Mouse (Mus musculus): ENCODE measurements around the gene Cyp21a1. TPM values are rescaled to one million over a fixed set of nuclear protein-coding genes. Genes with fewer than 3 reads are reported as not detected.

The Cyp21a1 gene
- polyA plus RNA-seq (2012; fragmentation: generic; extraction: Trizol) = under 1 TPM in 1 of 2 experiments, not detected in 1; 0.09 TPM

GRCm38 (mm10) chr17:34804301-34804700 is at the start of gene Cyp21a1:
TSS of gene Cyp21a1 (minus strand) at chr17:34804561.

GRCm38 (mm10) chr17:34849722-34850516 is 45.6 kb upstream of the Cyp21a1 start, which contains the start of the genes Skiv2l and Nelfe:
TSS of gene Skiv2l (minus strand) at chr17:34850210.
TSS of gene Nelfe (plus strand) at chr17:34850391.

GRCm38 (mm10) chr17:34836856-34837221 is 32.5 kb upstream of the Cyp21a1 start, which contains the start of the genes Stk19 and Dxo:
TSS of gene Stk19 (minus strand) at chr17:34836945.
TSS of gene Dxo (plus strand) at chr17:34837019.

Other genes with a start within 250 kb of the Cyp21a1 start
- 1 to 10 TPM in 1 of 2 experiments, under 1 TPM in 1; 0.15 to 2.8 TPM for gene Notch4, start 240.3 kb downstream of the Cyp21a1 start, polyA plus RNA-seq (2012; fragmentation: generic; extraction: Trizol)
- under 1 TPM; 0.88 to 0.96 TPM for gene Gpsm3, start 214.8 kb downstream of the Cyp21a1 start, polyA plus RNA-seq (2012; fragmentation: generic; extraction: Trizol)
- 10 to 100 TPM; 15.2 to 41.5 TPM for gene Pbx2, start 213.3 kb downstream of the Cyp21a1 start, polyA plus RNA-seq (2012; fragmentation: generic; extraction: Trizol)
- gene Ager, start 206.7 kb downstream of the Cyp21a1 start, polyA plus RNA-seq (2012; fragmentation: generic; extraction: Trizol) = 1 to 10 TPM in 1 of 2 experiments, under 1 TPM in 1; 0.06 to 1.8 TPM
- 10 to 100 TPM; 23.8 to 60.6 TPM for gene Rnf5, start 200.9 kb downstream of the Cyp21a1 start, polyA plus RNA-seq (2012; fragmentation: generic; extraction: Trizol)
- gene Agpat1, start 200.3 kb downstream of the Cyp21a1 start, polyA plus RNA-seq (2012; fragmentation: generic; extraction: Trizol) = 10 to 100 TPM; 76.3 to 93.6 TPM
- 1 to 10 TPM in 1 of 2 experiments, under 1 TPM in 1; 0.05 to 1.4 TPM for gene Egfl8, start 188.6 kb downstream of the Cyp21a1 start, polyA plus RNA-seq (2012; fragmentation: generic; extraction: Trizol)
- 10 to 100 TPM; 14.7 to 42.5 TPM for gene Ppt2, start 176.1 kb downstream of the Cyp21a1 start, polyA plus RNA-seq (2012; fragmentation: generic; extraction: Trizol)
- gene Prrt1, start 175.0 kb downstream of the Cyp21a1 start, polyA plus RNA-seq (2012; fragmentation: generic; extraction: Trizol) = under 1 TPM in 1 of 2 experiments, not detected in 1; 0.02 TPM
- gene Fkbpl, start 159.8 kb downstream of the Cyp21a1 start, polyA plus RNA-seq (2012; fragmentation: generic; extraction: Trizol) = 10 to 100 TPM; 12.6 to 21.7 TPM
- gene Atf6b, start 157.4 kb downstream of the Cyp21a1 start, polyA plus RNA-seq (2012; fragmentation: generic; extraction: Trizol) = 10 to 100 TPM; 35.2 to 76.3 TPM
- under 1 TPM; 0.04 to 0.46 TPM for gene Tnxb, start 134.0 kb downstream of the Cyp21a1 start, polyA plus RNA-seq (2012; fragmentation: generic; extraction: Trizol)
- 1 to 10 TPM in 1 of 2 experiments, under 1 TPM in 1; 0.07 to 1.3 TPM for gene C4b, start 60.7 kb downstream of the Cyp21a1 start, polyA plus RNA-seq (2012; fragmentation: generic; extraction: Trizol)
- 10 to 100 TPM; 38.4 to 44.5 TPM for gene Stk19, start 32.4 kb upstream of the Cyp21a1 start, polyA plus RNA-seq (2012; fragmentation: generic; extraction: Trizol)
- 10 to 100 TPM; 47.7 to 51.0 TPM for gene Dxo, start 32.5 kb upstream of the Cyp21a1 start, polyA plus RNA-seq (2012; fragmentation: generic; extraction: Trizol)
- gene Skiv2l, start 45.6 kb upstream of the Cyp21a1 start, polyA plus RNA-seq (2012; fragmentation: generic; extraction: Trizol) = 10 to 100 TPM; 19.7 to 48.2 TPM
- gene Nelfe, start 45.8 kb upstream of the Cyp21a1 start, polyA plus RNA-seq (2012; fragmentation: generic; extraction: Trizol) = 100 to 1,000 TPM in 1 of 2 experiments, 10 to 100 TPM in 1; 65.1 to 134 TPM
- gene Cfb, start 58.0 kb upstream of the Cyp21a1 start, polyA plus RNA-seq (2012; fragmentation: generic; extraction: Trizol) = 1 to 10 TPM in 1 of 2 experiments, under 1 TPM in 1; 0.09 to 1.2 TPM
- gene Zbtb12, start 74.9 kb upstream of the Cyp21a1 start, polyA plus RNA-seq (2012; fragmentation: generic; extraction: Trizol) = 10 to 100 TPM in 1 of 2 experiments, 1 to 10 TPM in 1; 7.9 to 21.3 TPM
- gene Gm20547, start 77.5 kb upstream of the Cyp21a1 start, polyA plus RNA-seq (2012; fragmentation: generic; extraction: Trizol) = not detected
- under 1 TPM; 0.44 to 0.51 TPM for gene C2, start 93.7 kb upstream of the Cyp21a1 start, polyA plus RNA-seq (2012; fragmentation: generic; extraction: Trizol)
- 100 to 1,000 TPM; 206 to 224 TPM for gene Ehmt2, start 93.9 kb upstream of the Cyp21a1 start, polyA plus RNA-seq (2012; fragmentation: generic; extraction: Trizol)
- not detected for gene Slc44a4, start 109.9 kb upstream of the Cyp21a1 start, polyA plus RNA-seq (2012; fragmentation: generic; extraction: Trizol)
- 10 to 100 TPM in 1 of 2 experiments, 1 to 10 TPM in 1; 6.2 to 20.0 TPM for gene Neu1, start 126.7 kb upstream of the Cyp21a1 start, polyA plus RNA-seq (2012; fragmentation: generic; extraction: Trizol)
- gene Hspa1b, start 154.7 kb upstream of the Cyp21a1 start, polyA plus RNA-seq (2012; fragmentation: generic; extraction: Trizol) = 10 to 100 TPM in 1 of 2 experiments, 1 to 10 TPM in 1; 5.1 to 34.0 TPM
- not detected for gene Gm20481, start 165.4 kb upstream of the Cyp21a1 start, polyA plus RNA-seq (2012; fragmentation: generic; extraction: Trizol)
- gene Hspa1a, start 167.6 kb upstream of the Cyp21a1 start, polyA plus RNA-seq (2012; fragmentation: generic; extraction: Trizol) = under 1 TPM; 0.08 to 0.32 TPM
- 1 to 10 TPM in 1 of 2 experiments, under 1 TPM in 1; 0.16 to 1.9 TPM for gene Hspa1l, start 168.1 kb upstream of the Cyp21a1 start, polyA plus RNA-seq (2012; fragmentation: generic; extraction: Trizol)
- gene Lsm2, start 177.3 kb upstream of the Cyp21a1 start, polyA plus RNA-seq (2012; fragmentation: generic; extraction: Trizol) = 100 to 1,000 TPM in 1 of 2 experiments, 10 to 100 TPM in 1; 85.9 to 302 TPM
- 100 to 1,000 TPM; 118 to 278 TPM for gene Vars, start 196.4 kb upstream of the Cyp21a1 start, polyA plus RNA-seq (2012; fragmentation: generic; extraction: Trizol)
- under 1 TPM; 0.02 to 0.09 TPM for gene Vwa7, start 212.0 kb upstream of the Cyp21a1 start, polyA plus RNA-seq (2012; fragmentation: generic; extraction: Trizol)
- gene Sapcd1, start 223.5 kb upstream of the Cyp21a1 start, polyA plus RNA-seq (2012; fragmentation: generic; extraction: Trizol) = 1 to 10 TPM in 1 of 2 experiments, under 1 TPM in 1; 0.81 to 2.6 TPM
- 1 to 10 TPM; 2.2 to 3.3 TPM for gene Msh5, start 242.2 kb upstream of the Cyp21a1 start, polyA plus RNA-seq (2012; fragmentation: generic; extraction: Trizol)
- gene Clic1, start 245.4 kb upstream of the Cyp21a1 start, polyA plus RNA-seq (2012; fragmentation: generic; extraction: Trizol) = 100 to 1,000 TPM; 603 to 758 TPM